Mouse (Mus musculus) kidney, postnatal 4 days (tissue): ENCODE results near the gene Abhd17b.

Source experiments
- DNase-seq, 2 experiments: peaks; one replicate each; pipeline ENCODE4 v3.0.0; 2021; ENCODE audit warnings: mixed read lengths in 2 of 2

Gene Abhd17b

DNA sequence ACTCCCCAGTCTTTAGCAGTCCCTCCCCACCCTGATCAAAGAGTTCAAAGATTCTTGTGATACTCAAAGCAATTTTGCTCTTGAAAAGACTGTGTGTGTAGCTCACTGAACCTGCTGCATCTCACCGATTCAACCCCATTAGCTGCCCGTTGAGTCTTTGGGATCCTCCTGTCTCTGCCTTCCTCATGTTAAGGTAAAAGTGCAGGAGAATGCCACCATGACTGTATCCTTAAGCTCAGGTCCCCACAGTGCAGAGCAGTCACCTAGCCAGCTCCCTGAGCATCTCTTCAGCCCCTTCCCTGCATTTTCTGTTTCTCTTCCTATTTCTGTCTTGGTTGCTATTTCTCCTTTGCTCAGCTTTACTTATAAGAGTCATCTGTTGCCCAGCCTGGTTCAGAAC is 80.2 kb downstream of the Abhd17b start:
- no peak for DNase-seq

DNA sequence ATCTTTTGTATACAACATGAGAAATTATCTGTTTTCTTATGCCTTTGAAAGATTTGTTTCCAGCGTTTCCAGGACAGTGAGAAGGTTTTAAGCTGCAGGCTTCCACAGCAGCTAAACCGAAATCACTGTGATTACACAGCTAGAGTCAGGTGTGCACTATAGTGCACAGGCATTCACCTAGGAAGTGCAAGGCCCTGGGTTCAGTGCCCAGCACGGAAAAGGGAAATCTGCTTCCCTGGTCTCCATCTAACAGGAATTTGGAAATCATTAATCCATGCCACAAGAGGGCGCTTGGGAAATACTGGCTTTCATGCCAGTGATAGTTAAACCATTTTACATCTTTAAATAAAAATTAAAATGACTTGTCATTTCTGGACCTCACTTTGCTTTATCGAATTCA is 81.1 kb downstream of the Abhd17b start:
- peak; percentile 41 to 43 for DNase-seq
